Mouse (Mus musculus): ENCODE results near the gene Kif13a. TPM values are rescaled to one million over a fixed set of nuclear protein-coding genes. Genes with fewer than 3 reads are reported as not detected.

The Kif13a gene
- total RNA-seq, 2 experiments from 2014 or later, result 17.8 to 19.0 TPM

DNA sequence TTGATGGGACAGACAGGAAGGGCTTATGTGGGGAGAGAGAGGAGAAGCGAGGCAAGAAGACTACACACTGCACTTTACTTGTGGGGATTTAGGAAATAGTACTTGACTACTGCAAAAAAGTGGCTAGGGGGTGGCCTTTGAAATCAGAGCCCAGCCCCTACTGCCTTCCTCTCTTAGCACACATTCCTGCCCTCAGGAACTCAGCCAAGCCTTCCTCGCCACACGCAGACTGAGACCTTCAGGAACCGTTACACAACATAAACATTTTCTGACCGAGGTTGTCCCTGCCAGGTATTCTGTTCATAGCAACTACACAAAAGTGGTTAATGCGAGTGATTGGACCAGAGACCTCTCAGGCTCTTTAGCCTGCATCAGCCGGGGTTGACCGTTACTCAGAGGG is 8.1 kb downstream of the Kif13a start:
- DNase-seq, result no peak

GRCm38 (mm10) chr13:46919797-46920196 is 9.9 kb downstream of the Kif13a start:
- DNase-seq, result no peak

DNA sequence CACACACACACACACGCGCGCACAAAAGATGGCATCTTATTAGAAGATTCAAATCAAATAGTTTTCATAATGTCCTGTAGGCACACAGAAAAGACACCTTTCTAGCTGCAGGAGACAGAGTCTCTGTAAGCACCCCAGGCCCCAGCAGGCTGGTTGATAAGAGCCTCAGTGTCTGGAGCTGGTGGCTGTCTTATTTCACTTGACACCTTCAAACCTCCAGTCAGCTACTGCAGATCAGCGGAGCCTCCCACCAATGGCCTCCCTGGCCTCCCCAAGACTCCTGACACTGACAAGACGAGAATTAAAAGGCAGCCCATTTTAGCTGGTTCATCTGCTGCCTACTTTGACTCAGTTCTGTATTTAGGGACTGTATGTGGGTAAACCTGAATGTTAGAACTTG is 11.2 kb downstream of the Kif13a start:
- DNase-seq, result no peak

- DNase-seq, result no peak
Measured at GRCm38 (mm10) chr13:46911960-46912359, 17.7 kb downstream of the Kif13a start.

GRCm38 (mm10) chr13:46911018-46911419 is 18.6 kb downstream of the Kif13a start:
- DNase-seq, result peak in 1 of 2 experiments; percentile 17

DNA sequence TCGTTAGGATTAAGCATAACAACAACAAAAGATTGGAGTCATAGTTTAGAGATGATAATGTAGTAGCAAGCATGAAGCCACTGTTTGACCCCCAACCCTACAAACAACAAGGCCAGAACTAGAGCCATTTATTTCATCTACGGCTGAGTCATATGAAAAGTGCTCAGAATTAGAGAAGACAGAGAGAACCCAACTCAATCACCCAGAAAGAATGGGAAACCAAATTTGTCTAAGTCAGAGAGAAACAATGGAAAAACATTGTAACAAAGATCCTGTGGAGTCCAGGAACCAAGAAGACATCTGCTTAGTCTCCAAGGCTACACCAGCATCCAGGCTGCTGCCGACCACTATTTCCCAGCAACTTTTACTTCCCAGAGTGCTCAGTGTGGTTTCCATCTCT is 19.7 kb downstream of the Kif13a start:
- no peak for DNase-seq

GRCm38 (mm10) chr13:46909005-46909565 is 20.6 kb downstream of the Kif13a start:
- no peak for DNase-seq

GRCm38 (mm10) chr13:46908387-46908786 is 21.3 kb downstream of the Kif13a start:
- DNase-seq, result no peak

DNA sequence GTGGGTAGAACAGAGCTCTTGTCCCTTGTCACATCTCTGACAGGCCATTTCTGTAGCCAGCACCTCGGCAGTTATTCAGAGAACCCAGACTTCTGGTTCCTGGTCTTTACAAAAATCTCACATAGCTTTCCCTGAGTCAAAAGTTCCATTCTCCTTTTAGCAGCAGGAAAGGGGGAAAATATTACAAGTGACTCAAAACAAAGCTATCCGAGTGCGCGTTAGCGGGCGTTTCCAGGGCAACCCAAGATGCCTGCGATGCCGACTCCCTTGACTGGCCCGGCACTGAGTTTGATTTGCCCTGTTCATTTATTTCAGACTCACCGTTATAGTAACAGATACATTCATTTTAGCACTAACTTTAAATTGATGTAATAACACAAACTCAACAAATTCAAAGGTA is 21.8 kb downstream of the Kif13a start:
- DNase-seq, result no peak

- DNase-seq, result no peak
Measured at GRCm38 (mm10) chr13:46907115-46907514, 22.6 kb downstream of the Kif13a start.

DNA sequence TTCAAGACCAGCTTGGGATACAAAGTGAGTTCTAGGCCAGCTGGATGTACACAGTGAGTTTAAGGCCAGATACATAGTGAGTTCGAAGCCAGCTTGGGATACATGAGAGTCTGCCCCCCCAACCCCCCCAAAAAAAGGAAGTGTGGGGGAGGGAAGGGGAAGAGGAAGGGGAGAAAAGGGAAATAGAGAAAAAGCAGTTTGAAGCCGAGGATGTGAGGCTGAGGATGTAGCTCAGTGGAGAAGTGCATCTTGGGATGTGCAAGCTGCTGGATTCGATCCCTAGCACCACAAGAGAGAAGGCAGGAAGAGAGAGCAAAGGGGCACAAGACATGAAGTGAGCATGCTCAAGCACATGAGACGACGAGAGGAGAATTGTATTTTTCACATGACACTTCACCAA is 23.7 kb downstream of the Kif13a start:
- DNase-seq, result no peak

DNA sequence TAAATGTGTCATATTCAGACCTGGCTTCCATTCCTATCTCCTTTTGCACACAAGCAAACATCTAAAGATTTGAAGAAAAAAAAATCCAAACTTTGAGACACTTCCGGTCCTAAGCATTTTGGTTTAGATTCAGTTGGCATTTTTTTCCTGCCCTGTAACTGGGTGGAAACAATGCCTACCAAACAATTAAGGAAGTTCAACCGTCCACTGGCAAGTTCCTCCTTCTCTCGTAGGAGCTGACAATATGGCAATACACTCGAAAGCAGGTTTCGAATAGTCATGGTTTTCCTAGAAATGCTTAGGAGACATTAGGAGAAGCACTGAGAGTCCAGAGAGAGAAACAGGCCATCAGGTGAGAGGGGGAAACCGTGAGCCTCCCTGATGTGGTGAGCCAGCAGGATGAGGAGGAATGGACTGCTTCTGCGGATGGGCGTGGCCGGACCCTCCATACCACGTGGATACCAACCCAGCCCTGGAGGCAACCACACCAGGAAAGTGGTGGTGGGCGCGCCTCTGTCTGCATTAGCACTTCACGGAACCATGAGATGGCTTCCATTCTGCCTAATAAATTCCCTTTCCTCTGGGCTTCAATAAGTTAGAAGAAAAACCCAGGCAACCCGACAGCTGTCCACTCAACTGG is 24.6 kb downstream of the Kif13a start:
- no peak for DNase-seq

DNA sequence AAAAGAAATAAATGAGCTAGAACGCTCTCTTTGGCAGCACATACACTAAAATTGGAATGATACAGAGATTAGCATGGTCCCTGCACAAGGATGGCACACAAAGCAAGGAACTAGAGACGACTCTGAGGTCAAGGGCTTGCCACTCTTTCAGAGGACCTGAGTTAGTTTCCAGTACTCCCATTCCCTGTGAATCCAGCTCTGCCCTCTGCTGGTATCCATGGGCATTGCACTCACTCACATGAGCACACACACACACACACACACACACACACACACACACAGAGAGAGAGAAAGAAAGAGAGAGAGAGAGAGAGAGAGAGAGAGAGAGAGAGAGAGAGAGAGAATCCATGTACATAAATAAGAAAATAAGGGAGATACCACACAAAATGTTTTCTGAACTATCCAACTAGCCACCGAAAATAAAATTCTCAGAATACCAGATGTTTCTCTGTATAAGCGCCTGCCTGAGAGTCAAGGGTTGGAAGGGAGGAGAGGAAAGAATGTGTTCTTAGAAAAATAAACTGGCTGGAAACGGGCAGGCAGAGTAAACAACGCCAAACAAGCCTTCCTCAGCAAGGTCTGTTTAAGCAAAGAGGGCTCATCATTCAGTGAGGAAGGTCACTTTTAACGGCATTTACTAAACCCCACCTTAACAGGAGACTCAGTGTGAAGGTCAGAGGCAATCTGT is 27.0 kb downstream of the Kif13a start:
- DNase-seq, result no peak

- no peak for DNase-seq
Measured at GRCm38 (mm10) chr13:46900870-46901555, 28.7 kb downstream of the Kif13a start.

DNA sequence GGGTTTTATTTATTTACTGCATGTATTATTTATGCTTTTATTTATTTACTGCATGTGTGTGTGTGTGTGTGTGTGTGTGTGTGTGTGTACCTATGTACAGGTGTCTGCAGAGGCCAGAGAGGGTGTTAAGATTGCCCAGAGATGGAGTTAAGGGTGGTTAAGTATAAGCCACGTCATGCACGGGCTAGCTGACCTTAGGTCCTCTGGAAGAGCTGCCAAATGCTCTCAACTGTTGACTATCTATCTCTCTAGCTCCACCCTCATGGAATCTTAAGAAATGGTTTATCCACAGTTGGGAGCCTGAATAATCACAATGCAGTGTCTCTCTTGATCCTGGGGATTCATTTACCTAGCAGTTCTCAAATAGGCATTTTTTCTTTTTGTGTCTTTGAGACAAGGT is 30.8 kb downstream of the Kif13a start:
- no peak for DNase-seq

GRCm38 (mm10) chr13:46898411-46898810 is 31.3 kb downstream of the Kif13a start:
- DNase-seq, result no peak

- no peak for DNase-seq
Measured at GRCm38 (mm10) chr13:46892380-46892779, 37.3 kb downstream of the Kif13a start.

GRCm38 (mm10) chr13:46888150-46888683 is 41.5 kb downstream of the Kif13a start:
- no peak for DNase-seq

- no peak for DNase-seq
Measured at GRCm38 (mm10) chr13:46886497-46887261, 43.0 kb downstream of the Kif13a start.

DNA sequence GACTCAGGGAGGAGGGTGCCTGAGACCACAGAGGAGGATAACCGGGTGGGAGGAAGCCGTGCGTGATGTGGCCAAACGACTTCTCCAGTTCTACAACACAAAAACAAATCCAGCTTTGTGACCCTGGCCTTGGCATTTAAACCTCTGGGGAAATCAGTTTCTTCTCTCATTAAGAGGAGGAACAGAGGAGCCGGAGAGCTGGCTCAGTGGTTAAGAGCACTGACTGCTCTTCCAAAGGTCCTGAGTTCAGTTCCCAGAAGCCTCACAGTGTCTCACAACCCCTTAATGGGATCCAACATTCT is 44.0 kb downstream of the Kif13a start:
- DNase-seq, result no peak

GRCm38 (mm10) chr13:46884898-46885758 is 44.5 kb downstream of the Kif13a start:
- no peak for DNase-seq

DNA sequence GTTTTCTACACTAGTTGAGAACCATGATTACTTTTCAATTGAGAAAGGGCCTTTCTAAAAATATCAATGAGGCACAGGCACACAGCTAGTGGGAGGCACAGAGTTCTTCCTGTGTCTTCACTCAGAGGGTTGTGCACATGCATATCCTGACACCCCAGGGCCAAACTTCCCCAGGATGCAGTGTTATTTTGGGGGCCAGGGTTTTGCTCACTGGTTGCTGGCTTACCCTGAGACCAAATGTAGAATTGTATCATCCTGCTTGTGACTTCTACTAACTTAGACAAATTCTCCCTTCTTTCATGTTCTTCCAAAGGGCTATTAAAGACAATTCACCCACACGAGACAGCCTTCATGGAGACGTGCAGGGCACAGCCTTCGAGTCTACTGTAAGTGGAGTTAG is 45.7 kb downstream of the Kif13a start:
- DNase-seq, result no peak

Measured in layer of hippocampus, postnatal 36 days (tissue).